13 mouse cellular contexts compared by ENCODE assay signal in the genomic region with DNA sequence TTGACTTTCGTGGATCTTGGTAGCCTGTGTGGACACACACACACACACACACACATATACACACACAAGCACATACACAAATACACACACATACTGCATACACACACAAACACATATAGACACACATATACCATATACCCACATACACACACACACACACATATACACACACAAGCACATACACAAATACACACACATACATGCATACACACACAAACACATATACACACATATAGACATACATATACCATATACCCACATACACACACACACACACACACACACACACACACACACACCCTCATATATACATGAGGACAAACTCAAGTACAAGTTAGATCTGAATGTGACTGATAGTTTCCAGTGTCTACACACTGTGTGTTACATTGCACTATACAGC.
DNase-seq lines count a peak whose midpoint lies in the region; ATAC-seq lines count a peak whose summit lies in the region.
"Had no signal": no experiment of that assay in that cellular context is flagged by ENCODE, and none has a peak within 500 bp of the region (broad histone marks: within the 10 kb centered on the region; RNA-seq: fewer than 3 reads in every experiment).

No protein-coding gene starts in this region.

- no peak overlapping the region for H3K4me3 ChIP-seq in forebrain, embryonic 11.5 days (ENCODE audit: low read depth, low read length)
- H3K4me3 ChIP-seq in forebrain, embryonic 16.5 days (replicated peaks; ENCODE audit: low read length): no peak overlapping the region
- H3K4me3 ChIP-seq in kidney, embryonic 15.5 days (replicated peaks): no peak overlapping the region
- no peak overlapping the region for H3K4me3 ChIP-seq in embryonic facial prominence, embryonic 15.5 days (replicated peaks)
- H3K4me3 ChIP-seq in midbrain, embryonic 14.5 days (replicated peaks; ENCODE audit: low read depth, low read length): no peak overlapping the region
- H3K4me3 ChIP-seq: layer of hippocampus, adult 2 months had no signal

- no peaks in the 10 kb centered on the region for H3K36me3 ChIP-seq in forebrain, embryonic 11.5 days (ENCODE audit: control insufficient read depth, insufficient read depth, low read length)
- H3K36me3 ChIP-seq in forebrain, embryonic 16.5 days (ENCODE audit: control insufficient read depth, insufficient read depth): no peaks in the 10 kb centered on the region
- no peaks in the 10 kb centered on the region for H3K36me3 ChIP-seq in kidney, embryonic 15.5 days
- H3K36me3 ChIP-seq in embryonic facial prominence, embryonic 15.5 days: no peaks in the 10 kb centered on the region
- H3K36me3 ChIP-seq in midbrain, embryonic 14.5 days (ENCODE audit: control insufficient read depth, insufficient read depth, low read length): no peaks in the 10 kb centered on the region

- no peak overlapping the region for H3K4me2 ChIP-seq in forebrain, embryonic 11.5 days (ENCODE audit: low read depth, low read length, severe bottlenecking)
- H3K4me2 ChIP-seq in forebrain, embryonic 16.5 days (ENCODE audit: low read length): no peak overlapping the region
- no peak overlapping the region for H3K4me2 ChIP-seq in kidney, embryonic 15.5 days
- no peak overlapping the region for H3K4me2 ChIP-seq in embryonic facial prominence, embryonic 15.5 days (replicated peaks)
- no peak overlapping the region for H3K4me2 ChIP-seq in midbrain, embryonic 14.5 days (ENCODE audit: low read length)

- no peak overlapping the region for H3K27ac ChIP-seq in forebrain, embryonic 11.5 days (ENCODE audit: low read depth, low read length)
- H3K27ac ChIP-seq in forebrain, embryonic 16.5 days (ENCODE audit: low read length): no peak overlapping the region
- no peak overlapping the region for H3K27ac ChIP-seq in kidney, embryonic 15.5 days
- no peak overlapping the region for H3K27ac ChIP-seq in embryonic facial prominence, embryonic 15.5 days (replicated peaks)
- no peak overlapping the region for H3K27ac ChIP-seq in midbrain, embryonic 14.5 days (replicated peaks; ENCODE audit: low read depth, low read length)
- H3K27ac ChIP-seq: layer of hippocampus, adult 2 months had no signal

- no peaks in the 10 kb centered on the region for H3K27me3 ChIP-seq in forebrain, embryonic 11.5 days (ENCODE audit: control insufficient read depth, insufficient read depth, low read length)
- no peaks in the 10 kb centered on the region for H3K27me3 ChIP-seq in forebrain, embryonic 16.5 days (replicated peaks; ENCODE audit: control insufficient read depth, insufficient read depth, low read length)
- no peaks in the 10 kb centered on the region for H3K27me3 ChIP-seq in kidney, embryonic 15.5 days
- no peaks in the 10 kb centered on the region for H3K27me3 ChIP-seq in embryonic facial prominence, embryonic 15.5 days
- H3K27me3 ChIP-seq in midbrain, embryonic 14.5 days (ENCODE audit: control insufficient read depth, insufficient read depth, low read length): no peaks in the 10 kb centered on the region

- H3K4me1 ChIP-seq in forebrain, embryonic 11.5 days (replicated peaks; ENCODE audit: control insufficient read depth, insufficient read depth, low read length): no peaks in the 10 kb centered on the region
- no peaks in the 10 kb centered on the region for H3K4me1 ChIP-seq in forebrain, embryonic 16.5 days (replicated peaks; ENCODE audit: control insufficient read depth, insufficient read depth, low read length)
- no peaks in the 10 kb centered on the region for H3K4me1 ChIP-seq in kidney, embryonic 15.5 days
- H3K4me1 ChIP-seq in embryonic facial prominence, embryonic 15.5 days: no peaks in the 10 kb centered on the region
- no peaks in the 10 kb centered on the region for H3K4me1 ChIP-seq in midbrain, embryonic 14.5 days (ENCODE audit: control insufficient read depth, insufficient read depth, low read length)

- ATAC-seq in forebrain, embryonic 11.5 days (replicated peaks; ENCODE audit: low FRiP score): peak; percentile 36; the same call in 1 of the 2 replicates
- no peak for ATAC-seq in forebrain, embryonic 16.5 days
- ATAC-seq in kidney, embryonic 15.5 days (replicated peaks; ENCODE audit: low FRiP score): peak; percentile 54; the same call in 1 of the 2 replicates
- peak; percentile 73; the same call in 1 of the 2 replicates for ATAC-seq in embryonic facial prominence, embryonic 15.5 days (ENCODE audit: insufficient number of reproducible peaks, low FRiP score, low TSS enrichment, low read depth)
- peak; percentile 69; the same call in 1 of the 2 replicates for ATAC-seq in midbrain, embryonic 14.5 days (ENCODE audit: low FRiP score, low TSS enrichment)
- ATAC-seq: intestine, embryonic 16.5 days had no signal

- no peaks in the 10 kb centered on the region for H3K9me3 ChIP-seq in forebrain, embryonic 11.5 days (ENCODE audit: control insufficient read depth, low read length)
- no peaks in the 10 kb centered on the region for H3K9me3 ChIP-seq in forebrain, embryonic 16.5 days (ENCODE audit: control insufficient read depth, low read length)
- H3K9me3 ChIP-seq in kidney, embryonic 15.5 days (replicated peaks): no peaks in the 10 kb centered on the region
- H3K9me3 ChIP-seq in embryonic facial prominence, embryonic 15.5 days (replicated peaks): no peaks in the 10 kb centered on the region
- H3K9me3 ChIP-seq in midbrain, embryonic 14.5 days (ENCODE audit: control insufficient read depth, low read length): no peaks in the 10 kb centered on the region

- no peak for DNase-seq in forebrain, embryonic 11.5 days (ENCODE audit: low spot score)
- DNase-seq in kidney, adult 8-10 months: no peak
- DNase-seq in midbrain, embryonic 14.5 days: no peak
- no peak for DNase-seq in left cerebral cortex, adult 8-10 months (ENCODE audit: low spot score in 2 of 2)
- DNase-seq in spleen, postnatal 36 days (ENCODE audit: low spot score in 2 of 2): no peak
- DNase-seq: adrenal gland, postnatal 10 days; lung, adult 2 months; thymus, adult 2 months had no signal

- 100% methylated on average over 1 of the region's 1 CpGs for WGBS in forebrain, embryonic 11.5 days
- WGBS in forebrain, embryonic 16.5 days: 93% methylated on average over 1 of the region's 1 CpGs
- WGBS in kidney, embryonic 15.5 days: 86% methylated on average over 1 of the region's 1 CpGs
- WGBS in embryonic facial prominence, embryonic 15.5 days: 94% methylated on average over 1 of the region's 1 CpGs
- WGBS in midbrain, embryonic 14.5 days: 91% methylated on average over 1 of the region's 1 CpGs

- H3K9ac ChIP-seq in forebrain, embryonic 11.5 days (ENCODE audit: low read length): no peak overlapping the region
- H3K9ac ChIP-seq in forebrain, embryonic 16.5 days (replicated peaks; ENCODE audit: low read depth, low read length): no peak overlapping the region
- H3K9ac ChIP-seq in kidney, embryonic 15.5 days: no peak overlapping the region
- H3K9ac ChIP-seq in embryonic facial prominence, embryonic 15.5 days: no peak overlapping the region
- H3K9ac ChIP-seq in midbrain, embryonic 14.5 days (replicated peaks; ENCODE audit: low read length): no peak overlapping the region
